Mouse (Mus musculus) E14TG2a.4 (cell line): ENCODE measurements at regions not wholly inside any gene's neighbourhood (a gene's known extent, or its start where the extent isn't known, plus 50 kb on each side); places are given as distances from the start of the nearest gene placed in this dataset.

Experiments used
- H3K27me3 ChIP-seq: 2 replicates; pipeline ENCODE4 v1.6.1; 2014; ENCODE audit warnings: low read length, control low read depth; ENCODE audit not compliant: insufficient read depth
- H3K36me3 ChIP-seq: 2 replicates; pipeline ENCODE4 v1.6.1; 2014; ENCODE audit warnings: low read length, control low read depth; ENCODE audit not compliant: insufficient read depth
- H3K4me1 ChIP-seq: replicated peaks from 2 replicates; pipeline ENCODE4 v1.6.1; 2014; ENCODE audit warnings: low read depth, low read length, control low read depth
- H3K4me3 ChIP-seq: replicated peaks from 2 replicates; pipeline ENCODE4 v1.5.1; 2014; ENCODE audit warnings: mild to moderate bottlenecking, low read length
- H3K9me3 ChIP-seq: 2 replicates; pipeline ENCODE4 v1.6.1; 2014; ENCODE audit warnings: low read length, control low read depth
- CTCF ChIP-seq: conservative IDR thresholded peaks from 2 replicates; pipeline ENCODE4 v1.5.1; 2014; ENCODE audit warnings: low read length
- NANOG ChIP-seq: IDR thresholded peaks from 2 replicates; pipeline ENCODE4 v1.6.1; 2014; ENCODE audit warnings: borderline replicate concordance, low read length, mixed read lengths
- POU5F1 ChIP-seq: IDR thresholded peaks from 2 replicates; pipeline ENCODE4 v1.6.1; 2014; ENCODE audit warnings: low read length, borderline replicate concordance

GRCm38 (mm10) chr4:10315144-10315543, 559.2 kb upstream of the 2610301B20Rik start:
- Histone ChIP-seq H3K4me1 (peaks cover 19% of the 10 kb centered on the region), H3K27me3 (no peaks in the 10 kb centered on the region), H3K36me3 (no peaks in the 10 kb centered on the region), H3K9me3 (peaks cover 11% of the 10 kb centered on the region), H3K4me3 (no peak overlapping the region)
- TF ChIP-seq CTCF (peak; percentile 22), POU5F1 (no peak), NANOG (no peak)

- TF ChIP-seq NANOG = no peak
- TF ChIP-seq CTCF = no peak
- no peaks in the 10 kb centered on the region for H3K27me3 ChIP-seq
- H3K36me3 ChIP-seq = no peaks in the 10 kb centered on the region
- H3K4me1 ChIP-seq = peaks cover 19% of the 10 kb centered on the region
- H3K9me3 ChIP-seq = peaks cover 16% of the 10 kb centered on the region
- H3K4me3 ChIP-seq = no peak overlapping the region
Observed at GRCm38 (mm10) chr4:10315875-10316274, 558.4 kb upstream of the 2610301B20Rik start.

- no peak overlapping the region for H3K4me3 ChIP-seq
- H3K36me3 ChIP-seq = no peaks in the 10 kb centered on the region
- no peak for TF ChIP-seq NANOG
- TF ChIP-seq CTCF = no peak
- no peak for TF ChIP-seq POU5F1
- no peaks in the 10 kb centered on the region for H3K4me1 ChIP-seq
- no peaks in the 10 kb centered on the region for H3K9me3 ChIP-seq
- no peaks in the 10 kb centered on the region for H3K27me3 ChIP-seq
Observed at GRCm38 (mm10) chr4:10344147-10344546, 530.2 kb upstream of the 2610301B20Rik start.

- no peaks in the 10 kb centered on the region for H3K4me1 ChIP-seq
- no peaks in the 10 kb centered on the region for H3K27me3 ChIP-seq
- no peak for TF ChIP-seq POU5F1
- TF ChIP-seq CTCF = no peak
- no peak for TF ChIP-seq NANOG
- no peak overlapping the region for H3K4me3 ChIP-seq
- no peaks in the 10 kb centered on the region for H3K36me3 ChIP-seq
- peaks cover 22% of the 10 kb centered on the region for H3K9me3 ChIP-seq
Observed at GRCm38 (mm10) chr4:10351876-10352627, 522.2 kb upstream of the 2610301B20Rik start.

- H3K4me3 ChIP-seq = no peak overlapping the region
- H3K9me3 ChIP-seq = peaks cover 22% of the 10 kb centered on the region
- no peaks in the 10 kb centered on the region for H3K36me3 ChIP-seq
- no peaks in the 10 kb centered on the region for H3K4me1 ChIP-seq
- no peaks in the 10 kb centered on the region for H3K27me3 ChIP-seq
- TF ChIP-seq CTCF = no peak
- TF ChIP-seq POU5F1 = no peak
- no peak for TF ChIP-seq NANOG
Observed at GRCm38 (mm10) chr4:10357572-10357971, 516.7 kb upstream of the 2610301B20Rik start.

GRCm38 (mm10) chr4:10389790-10390189, 484.5 kb upstream of the 2610301B20Rik start:
- no peaks in the 10 kb centered on the region for H3K9me3 ChIP-seq
- H3K27me3 ChIP-seq = no peaks in the 10 kb centered on the region
- no peaks in the 10 kb centered on the region for H3K4me1 ChIP-seq
- no peak for TF ChIP-seq POU5F1
- no peak for TF ChIP-seq CTCF
- no peak for TF ChIP-seq NANOG
- no peak overlapping the region for H3K4me3 ChIP-seq
- no peaks in the 10 kb centered on the region for H3K36me3 ChIP-seq

- Histone ChIP-seq H3K27me3 (no peaks in the 10 kb centered on the region), H3K36me3 (no peaks in the 10 kb centered on the region; the same call in 1 of the 2 replicates), H3K4me3 (no peak overlapping the region), H3K9me3 (peaks cover 7% of the 10 kb centered on the region; the same call in 1 of the 2 replicates), H3K4me1 (peaks cover 28% of the 10 kb centered on the region)
- TF ChIP-seq NANOG = no peak
- no peak for TF ChIP-seq POU5F1
- TF ChIP-seq CTCF = no peak
Observed at GRCm38 (mm10) chr4:10397249-10397648, 477.0 kb upstream of the 2610301B20Rik start.

- peaks cover 12% of the 10 kb centered on the region; the same call in 1 of the 2 replicates for H3K9me3 ChIP-seq
- TF ChIP-seq CTCF (no peak), NANOG (no peak), POU5F1 (no peak)
- H3K36me3 ChIP-seq = no peaks in the 10 kb centered on the region; the same call in 1 of the 2 replicates
- H3K4me1 ChIP-seq = peaks cover 28% of the 10 kb centered on the region
- H3K4me3 ChIP-seq = no peak overlapping the region
- no peaks in the 10 kb centered on the region for H3K27me3 ChIP-seq
Observed at GRCm38 (mm10) chr4:10398075-10398474, 476.2 kb upstream of the 2610301B20Rik start.

- H3K36me3 ChIP-seq = no peaks in the 10 kb centered on the region; the same call in 1 of the 2 replicates
- H3K4me3 ChIP-seq = 0 out of 2 replicates have a peak overlapping the region, but pooled peaks have one; percentile 17
- peaks cover 12% of the 10 kb centered on the region; the same call in 1 of the 2 replicates for H3K9me3 ChIP-seq
- no peaks in the 10 kb centered on the region for H3K27me3 ChIP-seq
- peak; percentile 89 for TF ChIP-seq NANOG
- TF ChIP-seq CTCF = no peak
- peak; percentile 83; the same call in 1 of the 2 replicates for TF ChIP-seq POU5F1
- H3K4me1 ChIP-seq = peaks cover 30% of the 10 kb centered on the region
Observed at GRCm38 (mm10) chr4:10399649-10400048, 474.6 kb upstream of the 2610301B20Rik start.
